Mouse (Mus musculus) heart, embryonic 16.5 days (tissue): ENCODE measurements at regions not wholly inside any gene's neighbourhood (a gene's known extent, or its start where the extent isn't known, plus 50 kb on each side); places are given as distances from the start of the nearest gene placed in this dataset.

Source experiments
- ATAC-seq: fragments of 200-750 bp; cut with Nextera tagmentation; replicated peaks from 2 replicates; pipeline ENCODE4 v1.8.0; 2017; ENCODE audit warnings: moderate number of reproducible peaks; ENCODE audit not compliant: insufficient read depth, low FRiP score; ENCODE audit errors: extremely low read depth
- H3K27ac ChIP-seq: fragments of 300-500 bp; sonication (generic); 2 replicates; pipeline ENCODE4 v1.5.1; 2014; ENCODE audit warnings: mild to moderate bottlenecking, low read length, control low read depth, moderate library complexity
- H3K27me3 ChIP-seq: fragments of 300-500 bp; sonication (generic); 2 replicates; pipeline ENCODE4 v1.6.1; 2014; ENCODE audit warnings: low read length, mixed read lengths; ENCODE audit not compliant: control insufficient read depth, insufficient read depth
- H3K36me3 ChIP-seq: fragments of 300-500 bp; sonication (generic); 2 replicates; pipeline ENCODE4 v1.6.1; 2014; ENCODE audit not compliant: control insufficient read depth, insufficient read depth
- H3K4me1 ChIP-seq: fragments of 300-500 bp; sonication (generic); 2 replicates; pipeline ENCODE4 v1.6.1; 2014; ENCODE audit warnings: low read length, mixed read lengths; ENCODE audit not compliant: control insufficient read depth, insufficient read depth
- H3K4me2 ChIP-seq: fragments of 300-500 bp; sonication (generic); 2 replicates; pipeline ENCODE4 v1.6.1; 2014; ENCODE audit warnings: low read depth, mild to moderate bottlenecking, control low read depth, low read length
- H3K4me3 ChIP-seq: fragments of 300-500 bp; sonication (generic); 2 replicates; pipeline ENCODE4 v1.5.1; 2014; ENCODE audit warnings: mild to moderate bottlenecking, control low read depth, low read length
- H3K9ac ChIP-seq: fragments of 300-500 bp; sonication (generic); 2 replicates; pipeline ENCODE4 v1.6.1; 2014; ENCODE audit warnings: low read length, control low read depth
- H3K9me3 ChIP-seq: fragments of 300-500 bp; sonication (generic); replicated peaks from 2 replicates; pipeline ENCODE4 v1.6.1; 2016; ENCODE audit warnings: low read length; ENCODE audit not compliant: control insufficient read depth
- WGBS: fragments of 180-500 bp; shearing (Covaris S2); extraction: QIAGEN DNeasy Blood & Tissue Kit; methylation state at CpG from one replicate; pipeline ENCODE4 v1.1.7; 2014; 5-methylcytosine and 5-hydroxymethylcytosine counted together

GRCm38 (mm10) chr3:129478093-129478492 lies 54.1 kb upstream of the Elovl6 start:
- ATAC-seq = no peak
- H3K4me1 ChIP-seq = no peaks in the 10 kb centered on the region
- H3K27ac ChIP-seq = no peak overlapping the region
- no peaks in the 10 kb centered on the region for H3K27me3 ChIP-seq
- H3K4me2 ChIP-seq = no peak overlapping the region
- 77% methylated on average over 7 of the region's 7 CpGs for WGBS
- no peaks in the 10 kb centered on the region for H3K9me3 ChIP-seq
- no peak overlapping the region for H3K4me3 ChIP-seq
- H3K36me3 ChIP-seq = no peaks in the 10 kb centered on the region
- H3K9ac ChIP-seq = no peak overlapping the region

- Histone ChIP-seq H3K9ac (no peak overlapping the region), H3K36me3 (no peaks in the 10 kb centered on the region), H3K27ac (no peak overlapping the region), H3K9me3 (no peaks in the 10 kb centered on the region), H3K27me3 (no peaks in the 10 kb centered on the region), H3K4me3 (no peak overlapping the region), H3K4me1 (no peaks in the 10 kb centered on the region), H3K4me2 (no peak overlapping the region)
- ATAC-seq = no peak
- 91% methylated on average over 3 of the region's 3 CpGs for WGBS
Measured at GRCm38 (mm10) chr3:129481293-129481692, 50.9 kb upstream of the Elovl6 start.
